Mouse (Mus musculus) naive thymus-derived CD4-positive, alpha-beta T cell, adult 2 months (primary cell): ENCODE results near the gene Acbd5.

Source experiments
- DNase-seq: peaks from one replicate; pipeline ENCODE4 v3.0.0-alpha.2; 2011; ENCODE audit warnings: low read depth

Gene Acbd5

GRCm38 (mm10) chr2:23068894-23069744, 1.2 kb downstream of the Acbd5 start:
- DNase-seq: peak; percentile 94

DNA sequence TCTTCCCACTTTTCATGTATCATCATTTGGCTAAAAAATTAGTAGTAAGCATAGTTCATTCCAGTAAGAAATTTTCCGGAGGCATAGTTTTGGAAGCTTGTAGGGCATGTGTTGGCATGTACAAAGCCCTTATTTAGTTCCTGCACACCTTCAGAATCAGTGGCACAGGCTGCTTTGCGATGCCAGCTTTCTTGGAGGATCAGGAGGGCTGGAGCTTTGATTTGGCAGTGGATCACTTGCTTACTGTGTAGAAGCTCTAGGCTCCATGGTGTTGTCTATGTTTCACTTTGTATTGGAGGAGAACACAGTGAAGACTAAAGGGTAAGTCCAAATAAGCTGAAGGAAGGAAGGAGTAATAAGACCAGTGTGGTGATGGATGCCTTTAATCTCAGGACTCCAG, 2.5 kb downstream of the Acbd5 start:
- no peak for DNase-seq

- no peak for DNase-seq
Observed at GRCm38 (mm10) chr2:23071406-23071805, 3.4 kb downstream of the Acbd5 start.

- no peak for DNase-seq
Observed at GRCm38 (mm10) chr2:23075846-23076245, 7.9 kb downstream of the Acbd5 start.

DNA sequence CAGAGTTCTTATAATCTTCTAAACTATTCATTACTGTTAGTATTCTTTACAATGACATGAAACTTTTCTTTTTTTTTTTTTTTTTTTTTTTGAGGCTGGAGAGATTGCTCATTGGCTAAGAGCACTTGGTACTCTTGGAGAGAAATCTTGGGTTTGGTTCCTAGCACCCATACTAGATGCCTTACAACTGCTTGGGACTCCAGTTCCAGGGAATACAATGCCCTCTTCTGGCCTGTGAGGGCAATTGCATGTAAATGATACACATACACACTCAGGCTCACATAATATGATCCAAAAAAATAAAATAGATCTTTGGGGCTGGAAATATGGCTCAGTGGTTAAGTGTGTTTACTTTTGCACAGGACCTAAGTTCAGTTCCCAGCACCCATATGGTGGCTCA, 8.8 kb downstream of the Acbd5 start:
- no peak for DNase-seq

GRCm38 (mm10) chr2:23077693-23078092, 9.7 kb downstream of the Acbd5 start:
- no peak for DNase-seq

DNA sequence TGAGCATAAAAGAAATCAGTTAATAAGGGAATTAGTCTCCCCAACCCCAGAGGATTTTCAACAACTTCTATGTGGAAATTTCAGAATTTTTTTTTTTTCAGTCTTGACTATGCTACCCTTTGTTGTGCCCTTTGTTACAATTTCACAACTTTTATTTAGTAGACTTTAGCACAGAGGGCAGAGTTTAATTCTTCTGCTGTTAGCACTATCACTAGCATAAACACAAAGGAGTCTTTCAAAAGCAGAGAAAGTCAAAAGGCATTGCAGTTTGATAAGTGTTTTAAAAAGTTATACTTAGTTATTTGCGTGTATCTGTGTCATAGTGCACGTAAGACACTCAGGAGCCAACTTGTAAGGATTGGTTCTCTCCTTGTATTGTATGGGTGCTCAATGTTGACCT, 10.6 kb downstream of the Acbd5 start:
- DNase-seq: no peak

GRCm38 (mm10) chr2:23084540-23084939, 16.6 kb downstream of the Acbd5 start:
- no peak for DNase-seq

DNA sequence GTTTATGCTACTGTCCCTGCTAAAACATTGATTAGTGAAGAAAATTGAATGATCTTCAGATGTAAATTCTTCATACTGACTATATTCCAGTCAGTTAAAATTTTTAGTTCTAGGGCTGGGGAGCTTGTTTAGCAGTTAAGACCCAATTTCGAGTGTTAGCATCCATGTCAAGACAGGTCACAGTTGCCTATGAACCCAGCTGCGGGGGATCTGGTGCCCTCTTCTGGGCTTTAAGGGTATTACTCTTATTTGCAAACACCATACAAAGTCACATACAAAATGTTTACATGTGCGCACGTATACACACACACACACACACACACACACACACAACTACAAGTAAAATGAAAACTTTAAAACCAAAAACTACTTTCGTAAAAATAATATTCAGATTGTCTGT, 24.2 kb downstream of the Acbd5 start:
- peak; percentile 80 for DNase-seq

DNA sequence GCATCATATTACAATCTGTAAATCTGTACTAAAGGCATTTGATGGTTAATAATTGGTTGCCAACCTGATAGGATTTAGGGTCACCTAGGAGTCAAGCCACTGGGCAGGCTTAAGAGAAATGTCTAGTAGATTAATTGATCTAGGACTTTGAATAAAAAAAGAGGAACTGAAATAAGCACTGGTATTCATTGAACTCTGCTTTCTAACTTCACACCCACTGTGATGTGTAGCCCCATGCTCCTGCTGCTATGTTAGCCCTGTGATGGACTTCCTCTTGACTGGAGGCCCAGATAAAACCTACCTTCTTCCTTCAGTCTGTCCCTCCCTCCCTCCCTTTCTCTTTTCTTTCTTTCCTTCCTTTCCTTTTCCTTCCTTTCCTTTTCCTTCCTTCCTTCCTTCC, 29.1 kb downstream of the Acbd5 start:
- no peak for DNase-seq

- DNase-seq: no peak
Observed at GRCm38 (mm10) chr2:23102266-23102665, 34.3 kb downstream of the Acbd5 start.

DNA sequence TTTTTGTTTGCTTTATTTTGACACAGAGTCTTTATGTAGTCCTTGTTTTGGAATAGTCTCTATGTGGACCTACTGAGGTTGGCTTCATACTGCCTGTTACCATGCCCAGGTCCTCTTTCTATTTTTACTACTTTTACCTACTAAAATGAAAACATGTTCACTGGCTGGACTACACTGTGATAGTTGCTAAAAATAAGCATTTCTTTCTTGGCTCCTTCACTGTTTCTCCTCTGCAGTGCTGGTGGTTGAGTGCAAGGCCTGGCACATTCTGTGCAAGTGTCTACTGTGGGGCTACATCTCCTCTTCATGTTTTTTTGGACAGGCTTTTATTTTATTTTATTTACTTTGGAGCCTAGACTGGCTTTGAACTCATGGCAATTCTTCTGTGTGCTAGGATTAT, 51.6 kb downstream of the Acbd5 start:
- no peak for DNase-seq

DNA sequence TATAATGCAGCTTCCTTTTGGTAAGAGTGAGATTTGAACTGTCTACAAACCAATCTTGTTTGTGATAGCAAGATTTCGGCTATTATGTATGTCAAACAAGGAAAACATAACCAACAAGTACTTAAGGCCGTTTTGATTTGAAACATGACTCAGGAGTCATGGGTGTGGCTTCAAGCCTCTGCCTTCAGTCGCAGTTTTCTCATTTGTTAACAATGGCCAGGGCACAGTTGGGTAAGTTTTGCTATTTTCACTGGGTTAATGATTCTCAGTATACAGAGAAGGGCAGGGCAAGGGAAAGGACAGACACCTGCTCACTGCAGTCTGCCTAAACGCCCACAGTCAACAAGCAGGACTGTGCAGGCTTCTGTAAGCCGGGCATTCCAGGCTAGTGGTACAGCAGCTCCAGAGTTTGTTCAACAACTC, 87.2 kb downstream of the Acbd5 start:
- no peak for DNase-seq

DNA sequence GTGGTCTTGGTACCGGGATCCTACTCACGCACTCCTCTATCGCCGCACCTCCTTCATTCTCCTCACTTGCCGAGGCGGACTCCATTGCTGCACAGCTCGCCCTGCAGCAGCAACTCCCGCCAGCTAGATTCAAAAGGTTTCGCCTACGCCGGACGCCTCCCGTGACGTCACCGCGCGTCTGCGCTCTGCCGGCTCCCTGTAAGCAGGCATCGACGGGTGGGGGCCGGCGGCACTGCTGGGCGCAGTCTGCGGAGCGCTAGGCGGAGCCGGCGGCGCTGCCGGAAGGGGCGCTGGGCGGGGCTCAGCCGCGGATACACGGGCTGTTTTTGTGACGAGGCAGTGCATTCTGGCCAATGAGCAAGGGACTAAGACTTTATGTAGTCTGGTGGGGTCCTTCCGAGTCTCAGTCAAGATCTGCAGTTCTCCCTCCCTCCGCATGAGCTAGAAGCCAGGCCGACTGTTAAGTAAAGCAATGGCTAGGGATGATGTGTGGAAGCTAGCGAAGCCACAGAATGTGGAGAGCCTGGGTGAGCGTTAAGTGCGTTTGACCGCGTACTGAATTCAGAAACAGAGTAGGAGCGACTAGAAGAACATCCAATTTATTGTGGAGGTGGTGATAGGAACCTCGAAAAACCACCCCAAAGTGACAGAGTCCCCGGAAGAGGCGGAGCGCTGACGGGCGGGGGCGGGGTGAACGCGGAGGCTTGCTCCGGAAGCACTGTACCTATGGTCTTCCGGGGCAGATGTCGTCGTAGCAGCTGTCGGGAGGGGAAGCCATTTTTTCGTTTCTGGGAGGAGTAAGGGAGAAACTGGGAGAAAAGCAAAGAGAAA, 88.0 kb downstream of the Acbd5 start, which contains the start of the genes Mastl and Yme1l1:
Gene Mastl, minus strand, starts transcription at position 248 of the 831 bp plus-strand sequence.
Gene Yme1l1, plus strand, starts transcription at position 593 of the 831 bp plus-strand sequence.
- peak; percentile 99 for DNase-seq

GRCm38 (mm10) chr2:23156608-23157081, 88.7 kb downstream of the Acbd5 start:
- no peak for DNase-seq
